Mouse (Mus musculus) central nervous system, embryonic 14 days (tissue): ENCODE results near the gene Lonrf3. TPM values are rescaled to one million over a fixed set of nuclear protein-coding genes. Genes with fewer than 3 reads are reported as not detected.

Source experiments
- polyA plus RNA-seq: library from polyadenylated mRNA; depleted of rRNA; stranded (reverse); fragments of >200 nt; gene quantifications from 2 replicates; pipeline ENCODE4 v1.2.3, GENCODE M21; 2012; rRNA removed

Gene Lonrf3
- polyA plus RNA-seq, result 0.94 and 1.8 TPM in 2 replicates

DNA sequence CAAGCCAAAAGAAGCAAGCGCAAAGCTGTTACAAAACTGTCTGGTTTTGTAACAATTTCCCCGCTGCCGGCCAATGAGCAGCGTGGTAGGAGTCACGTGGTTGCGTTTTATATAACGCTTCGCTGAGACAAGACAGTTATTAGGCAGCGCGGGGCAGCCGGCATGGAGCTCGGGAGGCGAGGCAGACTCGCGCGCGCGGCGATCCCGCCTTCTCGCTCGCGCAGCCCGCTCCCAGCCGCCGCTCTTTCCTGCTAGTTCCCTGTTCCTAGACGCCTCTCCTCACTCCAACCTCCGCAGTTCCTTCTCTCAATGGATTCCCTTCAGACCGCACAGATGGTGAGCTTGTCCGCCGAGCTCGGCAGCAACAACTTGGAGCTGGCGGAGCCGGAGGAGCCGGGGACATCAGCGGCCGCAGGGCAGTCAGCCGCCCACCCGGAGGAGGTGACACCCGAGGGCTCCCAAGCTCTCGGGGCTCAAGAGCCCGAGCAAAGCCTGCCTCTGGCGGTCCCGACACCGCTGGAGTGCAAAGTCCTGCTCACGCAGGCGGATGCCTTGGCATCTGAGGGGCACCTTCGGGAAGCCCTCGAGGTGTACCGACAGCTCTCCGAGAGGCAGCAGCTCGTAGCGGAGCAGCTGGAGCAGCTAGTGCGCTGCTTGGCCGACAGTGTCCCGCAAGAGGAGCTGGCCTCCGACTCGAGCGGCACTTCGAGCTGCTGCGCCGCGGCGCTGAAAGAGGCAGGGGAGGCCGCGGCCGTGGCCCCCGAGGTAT, at the start of gene Lonrf3:
TSS of gene Lonrf3 (plus strand) at position 83 of the 769 bp plus-strand sequence.

DNA sequence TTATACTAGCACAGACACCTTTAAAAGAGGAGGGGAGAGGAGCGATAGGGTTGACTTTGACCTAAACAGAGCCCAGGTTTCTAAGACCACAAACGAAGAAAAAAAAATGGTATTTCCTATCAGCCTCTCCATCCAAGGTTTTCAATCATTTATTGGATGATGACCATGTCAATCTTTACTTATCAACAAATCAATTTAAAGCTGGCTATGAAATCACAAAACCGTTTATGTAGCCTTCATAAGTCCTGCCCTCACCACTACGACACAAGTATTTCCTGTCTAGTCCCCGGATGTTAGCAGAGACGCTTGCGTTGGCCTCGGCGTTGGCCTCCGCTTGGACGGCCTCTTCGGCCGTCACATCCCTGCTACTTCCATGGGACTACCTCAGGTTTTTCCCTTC, 72.8 kb downstream of the Lonrf3 start, which contains the start of gene Gm6268:
TSS of gene Gm6268 (plus strand) at position 301 of the 400 bp plus-strand sequence.

Other genes starting within 250 kb of the Lonrf3 start
- gene Il13ra1, start 216.2 kb upstream of the Lonrf3 start, polyA plus RNA-seq, result 2.5 and 3.8 TPM in 2 replicates
- gene Zcchc12, start 132.4 kb upstream of the Lonrf3 start, polyA plus RNA-seq, result 137 and 138 TPM in 2 replicates
- not detected in 2 replicates for gene Gm6268, start 72.9 kb downstream of the Lonrf3 start, polyA plus RNA-seq
- gene Gm14569, start 163.5 kb downstream of the Lonrf3 start, polyA plus RNA-seq, result 0.02 and 0.10 TPM in 2 replicates